Mouse (Mus musculus) cerebellum, adult 9-11 months (tissue): ENCODE measurements around the gene Milr1.
"Not testable (repeated sequence)": the region's sequence is repeated elsewhere in the genome, so short reads cannot be mapped to it uniquely, and the experiment has no call there.

ENCODE experiments used
- DNase-seq: peaks from one replicate; pipeline ENCODE4 v3.0.0; 2022

Gene Milr1

DNA sequence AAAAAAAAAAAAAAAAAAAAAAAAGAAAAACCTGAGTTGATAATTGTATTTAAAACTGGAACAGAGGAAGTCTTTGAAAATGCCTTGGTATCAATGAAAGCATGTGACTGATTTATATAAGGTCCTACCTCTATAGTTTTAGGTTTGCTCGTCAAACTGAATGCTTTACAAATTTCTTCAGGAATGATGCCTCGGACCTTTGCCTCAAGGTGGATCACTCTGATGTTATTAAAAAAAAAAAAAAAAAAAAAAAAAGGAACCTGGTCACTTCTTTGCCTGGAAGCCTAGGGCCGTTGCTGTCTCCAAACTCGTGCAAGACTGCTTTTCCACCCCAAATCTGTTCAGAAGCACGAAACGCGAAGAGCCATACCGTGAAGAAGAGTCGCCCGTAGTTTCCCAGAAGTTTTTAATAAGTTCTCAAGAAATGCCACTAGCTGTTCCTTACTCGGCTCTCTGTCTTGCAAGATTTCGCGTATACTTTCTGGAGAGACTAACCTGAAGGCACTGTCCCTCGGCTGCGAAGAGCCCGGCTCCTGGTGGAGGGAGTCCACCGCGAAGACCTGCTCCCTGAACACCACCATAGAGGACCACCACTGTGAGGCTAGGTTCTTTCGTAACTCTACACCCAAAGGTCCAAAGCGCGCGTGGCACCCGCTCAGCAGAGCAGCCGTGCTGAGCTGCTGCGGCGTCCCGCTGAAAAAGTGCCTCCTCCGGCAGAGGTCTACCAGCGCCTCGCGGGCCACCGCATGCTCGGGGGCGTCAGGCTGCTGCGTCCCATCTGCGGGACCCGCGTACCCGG, 27.8 kb downstream of the Milr1 start:
- DNase-seq, result no peak

DNA sequence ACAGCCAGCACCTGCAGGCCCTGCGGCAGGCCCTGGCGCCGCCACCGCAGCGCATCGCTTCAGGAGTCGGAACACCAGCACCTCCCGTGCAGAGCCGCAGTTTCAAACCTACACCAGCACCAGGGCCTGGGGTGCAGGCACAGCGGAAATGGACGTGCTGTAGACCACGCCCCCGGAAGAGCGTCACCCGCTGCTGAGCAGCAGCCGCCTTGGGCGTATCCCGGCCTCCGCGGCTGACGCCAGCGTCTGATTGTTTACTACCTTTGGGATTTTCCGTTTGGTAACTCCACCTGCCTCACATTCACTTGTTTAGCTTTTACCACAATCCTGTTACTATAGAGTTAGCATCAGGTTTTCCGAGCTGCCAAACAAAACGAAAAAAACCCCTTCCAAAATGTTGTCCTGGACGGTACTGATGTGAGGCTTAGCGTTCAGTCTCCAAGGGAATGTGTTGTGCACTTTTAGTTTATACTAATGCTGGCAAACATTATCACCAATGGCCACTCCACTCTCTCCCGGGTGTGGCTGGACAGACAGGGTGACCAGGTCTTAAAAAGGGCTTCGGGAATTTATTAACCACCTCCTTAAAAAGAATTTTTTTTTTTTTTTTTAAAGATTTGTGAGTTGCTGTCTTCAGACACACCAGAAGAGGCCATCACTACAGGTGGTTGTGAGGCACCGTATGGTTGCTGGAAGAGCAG, 28.5 kb downstream of the Milr1 start, which contains the start of gene Polg2:
Gene Polg2 (minus strand): TSS at position 150 of the 701 bp plus-strand sequence.
- DNase-seq, result peak; percentile 91

DNA sequence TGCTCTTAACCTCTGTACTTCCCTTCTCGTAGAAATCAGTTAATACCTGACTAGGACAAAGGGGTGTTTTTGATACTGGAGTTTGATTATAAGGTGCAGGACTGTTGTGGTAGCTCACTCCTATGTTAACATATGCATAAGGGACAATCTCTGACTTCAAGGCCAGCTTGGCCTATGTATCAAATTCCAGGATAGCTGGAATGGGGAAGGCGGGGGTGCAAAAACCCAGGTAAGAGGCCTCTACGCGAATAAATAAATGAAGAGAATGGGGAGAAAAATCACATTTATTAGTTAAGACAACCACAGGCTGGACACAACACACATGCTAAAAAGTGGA, 29.0 kb downstream of the Milr1 start:
- no peak for DNase-seq

DNA sequence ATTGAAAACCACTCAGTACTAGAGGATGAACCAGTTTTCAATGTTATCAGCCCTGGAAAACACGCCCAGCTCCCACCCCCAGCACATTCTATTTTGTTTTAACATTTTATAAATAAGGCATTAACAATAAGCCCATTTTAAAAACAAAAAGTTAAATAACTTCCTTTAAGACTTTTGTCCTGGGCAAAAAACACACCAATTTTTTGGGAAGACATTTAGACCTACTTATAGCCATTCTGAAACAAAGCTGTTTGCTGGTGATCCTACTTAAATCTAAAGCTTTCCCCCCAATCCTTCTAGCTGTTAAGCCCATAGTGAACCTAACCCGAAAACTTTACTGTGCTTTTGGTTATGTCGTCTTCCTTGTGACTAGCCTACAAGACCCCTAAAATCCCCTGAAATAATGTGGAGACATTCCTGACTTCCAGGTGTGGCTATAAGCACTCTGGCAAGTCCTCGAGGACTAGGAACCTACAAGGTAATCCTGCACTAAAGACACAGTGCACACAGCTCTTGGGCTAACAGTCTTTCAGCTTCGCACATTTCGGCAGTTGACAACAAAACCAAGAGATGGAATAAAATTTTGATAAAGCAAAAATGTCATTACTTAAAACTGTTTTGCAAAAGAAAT, 29.7 kb downstream of the Milr1 start:
- DNase-seq, result no peak

DNA sequence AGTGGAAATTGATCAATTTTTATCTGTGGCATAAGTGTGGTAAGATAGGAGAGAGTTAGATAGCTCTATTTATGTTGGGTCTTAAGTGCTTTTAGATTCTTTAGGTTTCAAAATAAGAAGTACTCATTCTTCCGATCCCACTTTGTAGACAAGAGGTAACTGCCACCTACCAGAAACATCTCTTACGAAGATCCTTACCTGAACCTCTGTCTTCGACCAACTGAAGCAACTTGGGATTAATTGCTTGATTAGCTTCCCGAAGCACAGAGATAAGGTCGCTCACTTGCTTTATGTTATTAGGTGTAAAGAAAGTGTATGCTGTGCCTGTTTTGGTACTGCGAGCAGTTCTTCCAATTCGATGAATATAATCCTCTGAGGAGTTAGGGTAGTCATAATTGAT, 31.2 kb downstream of the Milr1 start:
- not testable (repeated sequence) for DNase-seq

DNA sequence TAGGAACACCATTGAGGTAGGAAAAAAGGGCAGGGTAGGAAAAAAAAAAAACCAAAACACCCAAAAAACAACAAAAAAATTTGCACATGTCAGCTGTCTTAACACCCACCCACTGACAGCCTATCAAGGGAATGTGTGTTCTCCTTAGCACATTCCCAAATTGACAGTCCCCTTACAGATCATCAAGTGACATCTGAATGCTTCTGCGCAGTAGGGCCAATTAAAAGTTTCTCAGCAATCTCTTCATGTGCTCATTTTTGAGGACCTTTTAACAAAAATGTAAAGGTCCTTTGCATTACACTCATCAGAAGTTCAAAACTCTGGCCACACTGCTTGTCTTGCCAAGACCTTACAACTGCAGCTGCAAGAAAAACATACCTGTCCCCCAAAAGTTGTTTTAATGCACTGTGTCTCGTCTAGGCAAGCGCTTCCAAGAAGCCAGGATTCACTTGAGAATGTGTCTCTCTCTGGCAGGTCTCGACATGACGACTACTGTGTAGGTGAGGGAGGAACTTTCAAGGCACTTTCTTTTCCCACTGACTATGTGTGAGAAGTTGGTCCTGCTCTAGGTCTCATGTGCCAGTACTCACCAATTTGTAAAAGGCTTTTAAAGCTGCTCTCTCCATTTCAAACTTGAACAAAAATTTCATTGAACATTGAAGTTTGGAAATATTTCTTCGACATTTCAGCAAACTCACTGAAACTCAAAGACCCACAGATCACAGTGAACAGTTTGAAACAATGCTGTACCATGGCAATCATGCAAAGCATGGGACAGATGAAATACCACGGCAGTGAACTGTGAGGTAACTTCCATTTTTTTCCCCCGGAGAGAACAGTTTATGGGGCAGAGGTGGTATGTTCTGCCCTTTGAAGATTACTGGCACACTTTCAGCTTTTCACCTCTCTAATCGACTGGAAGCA, 32.1 kb downstream of the Milr1 start:
- DNase-seq, result no peak

DNA sequence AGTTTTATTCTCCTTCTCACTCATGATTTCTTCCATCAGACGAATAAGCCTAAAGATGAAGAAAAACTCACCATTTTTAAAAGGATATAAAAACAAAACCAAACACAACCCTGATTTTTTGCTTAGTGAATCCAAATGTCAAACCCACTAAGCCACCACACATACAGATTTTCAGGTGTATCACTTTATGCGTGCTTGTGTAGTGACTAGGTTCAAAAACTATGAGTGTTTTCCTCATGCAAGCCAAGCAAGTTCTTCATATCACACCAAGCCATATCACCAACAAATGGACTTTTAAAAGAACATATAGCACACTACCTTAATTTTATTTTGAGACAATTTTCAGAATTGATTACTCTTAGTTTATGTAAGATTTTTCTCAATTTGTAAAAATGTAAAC, 33.5 kb downstream of the Milr1 start:
- DNase-seq, result no peak

DNA sequence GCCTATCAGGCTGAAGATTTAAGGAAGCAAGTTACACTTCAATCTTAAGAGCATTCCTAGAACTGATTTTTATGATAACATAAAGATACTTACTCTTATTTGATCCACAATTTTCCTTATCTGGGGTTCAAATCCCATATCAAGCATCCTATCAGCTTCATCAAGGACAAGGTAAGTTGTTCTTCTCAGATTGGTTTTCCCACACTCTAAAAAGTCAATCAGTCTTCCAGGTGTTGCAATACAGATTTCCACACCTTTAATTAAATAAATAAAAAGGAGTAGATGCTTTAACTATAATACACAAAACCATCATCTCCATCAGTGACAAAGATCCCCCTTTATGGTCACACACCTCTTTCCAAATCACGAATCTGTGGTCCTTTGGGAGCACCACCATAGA, 34.0 kb downstream of the Milr1 start:
- no peak for DNase-seq

DNA sequence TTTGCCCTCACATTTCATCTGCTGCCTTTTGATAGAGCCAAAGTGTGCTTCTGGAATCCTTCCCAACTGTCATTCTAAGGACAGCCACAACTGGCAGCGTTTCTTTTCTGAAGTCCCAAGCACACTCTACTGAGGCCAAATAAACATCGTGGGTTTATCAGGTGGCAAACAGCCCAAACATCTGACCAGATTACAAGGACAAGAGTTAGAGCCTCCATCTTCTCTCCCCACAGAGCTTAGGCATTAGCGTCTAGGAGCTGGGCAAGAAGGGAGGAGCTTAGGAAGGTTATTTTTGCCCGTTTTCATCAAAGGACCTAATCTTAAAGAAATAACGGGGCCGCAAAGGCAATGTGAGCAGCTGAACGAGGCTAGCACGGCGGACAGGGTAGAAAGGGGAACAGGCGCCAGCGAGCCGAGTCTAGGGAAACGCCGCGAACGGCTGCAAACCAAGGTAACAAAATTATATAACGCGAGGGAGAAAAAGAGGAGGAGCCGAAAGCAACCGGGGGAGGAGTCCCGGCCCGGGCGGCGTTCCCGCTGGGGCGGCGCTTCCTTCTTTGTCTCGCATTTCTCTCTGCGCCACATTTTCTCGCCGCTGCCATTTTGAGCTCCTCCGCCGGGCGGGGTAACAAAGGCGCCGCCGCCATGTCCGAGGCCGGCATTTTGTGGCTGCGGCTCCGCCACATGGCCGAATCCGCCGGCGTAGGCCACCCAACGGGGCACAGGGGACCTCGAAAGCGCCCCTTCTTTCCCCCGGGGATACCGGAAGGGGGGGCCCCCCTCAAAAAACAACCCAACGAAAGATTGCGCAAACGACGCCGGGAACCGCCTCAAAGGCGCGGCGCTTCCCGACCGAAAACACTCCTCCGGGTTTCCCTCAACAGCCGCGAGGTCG, 36.4 kb downstream of the Milr1 start:
- DNase-seq, result peak; percentile 90

DNA sequence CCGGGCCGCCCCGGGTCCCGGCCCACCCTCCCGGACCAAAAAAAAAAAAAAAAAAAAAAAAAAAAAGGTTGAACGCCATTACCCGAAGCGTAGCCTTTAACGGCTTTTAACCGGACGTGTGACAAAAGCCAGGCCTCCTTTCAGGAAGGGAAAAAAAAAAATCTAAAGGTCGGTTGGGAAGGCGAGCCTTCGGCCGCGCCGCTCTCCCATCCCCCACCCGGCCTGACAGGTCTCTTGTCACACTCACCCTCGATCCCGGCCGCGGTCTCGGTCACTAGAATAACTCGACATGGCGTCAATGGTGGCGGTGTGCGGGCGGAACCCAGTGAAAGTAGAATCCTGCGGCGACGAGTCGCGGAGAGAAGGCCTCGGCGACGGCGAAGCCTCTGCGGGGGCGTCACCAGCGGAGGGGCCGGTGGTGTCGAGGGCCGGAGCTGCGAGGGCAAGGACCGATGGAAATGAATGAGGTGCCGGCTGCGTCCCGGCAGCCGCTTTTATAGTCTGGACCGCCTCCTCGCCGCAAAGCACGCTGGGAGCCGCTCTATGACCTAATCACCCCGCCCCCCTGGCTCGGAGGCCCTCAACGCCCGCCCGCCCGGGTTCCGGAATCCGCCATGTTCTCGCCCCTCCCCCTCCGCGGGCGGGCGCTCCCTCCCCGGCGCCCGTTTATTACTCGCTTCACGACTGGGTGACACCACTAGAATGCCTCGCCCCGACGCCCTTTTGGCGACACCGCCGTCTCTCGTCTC, 37.2 kb downstream of the Milr1 start:
- peak; percentile 99 for DNase-seq

DNA sequence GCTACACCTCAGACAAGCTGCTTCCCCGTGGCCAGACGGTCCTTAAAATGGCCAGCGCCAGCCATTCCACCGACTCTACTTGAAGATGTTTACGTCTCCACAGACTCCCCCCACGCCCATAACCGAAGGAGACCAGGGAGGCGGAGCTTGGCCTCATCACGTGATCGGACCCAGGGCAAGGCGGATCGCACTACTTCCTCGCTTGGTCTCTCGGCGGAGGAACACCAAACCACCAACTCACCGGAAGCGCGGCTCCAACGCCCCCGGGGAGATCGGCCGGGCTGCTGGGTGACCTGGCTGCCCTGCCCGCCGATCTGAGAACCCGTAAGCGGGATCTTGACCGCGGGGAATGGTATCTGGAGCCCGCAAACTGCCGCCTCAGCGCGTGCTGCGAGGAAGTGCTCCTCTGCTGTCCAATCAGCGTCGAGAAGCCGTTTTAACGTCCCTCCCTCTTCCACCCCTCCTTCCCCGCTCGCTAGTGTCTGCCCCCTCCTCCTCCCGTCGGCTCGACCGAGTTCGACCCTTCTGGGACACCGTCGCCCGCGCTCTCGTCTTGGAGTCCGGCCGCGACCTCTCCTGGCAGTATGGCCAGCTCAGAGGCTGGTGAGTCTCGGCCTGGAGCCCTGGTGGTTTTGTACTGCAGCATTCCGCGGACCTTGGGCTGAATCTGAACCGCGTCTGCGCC, 37.9 kb downstream of the Milr1 start, which contains the start of the genes Ddx5 and Cep95:
Gene Ddx5 (minus strand): TSS at position 411 of the 685 bp plus-strand sequence.
Gene Cep95 (plus strand): TSS at position 478 of the 685 bp plus-strand sequence.
- peak; percentile 98 for DNase-seq

DNA sequence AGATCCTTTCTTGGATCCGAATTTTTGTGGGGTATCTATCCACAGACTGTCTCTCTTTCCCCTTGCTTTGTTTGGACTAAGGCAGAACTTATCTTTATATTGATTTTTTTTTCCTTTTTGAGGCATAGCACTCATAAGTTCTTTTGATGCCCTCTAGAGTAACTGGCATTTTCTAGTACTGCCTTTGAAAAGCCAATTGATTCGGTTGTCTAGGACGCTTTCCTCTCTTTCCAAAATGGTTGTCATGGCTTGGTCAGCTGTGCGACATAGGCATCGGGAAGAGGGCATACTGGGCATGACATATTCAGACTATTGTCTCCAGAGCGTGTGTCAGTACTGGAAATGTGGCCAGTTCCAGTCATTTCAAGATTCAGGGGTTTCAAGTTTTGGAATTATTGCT, 38.6 kb downstream of the Milr1 start:
- DNase-seq, result peak; percentile 57

DNA sequence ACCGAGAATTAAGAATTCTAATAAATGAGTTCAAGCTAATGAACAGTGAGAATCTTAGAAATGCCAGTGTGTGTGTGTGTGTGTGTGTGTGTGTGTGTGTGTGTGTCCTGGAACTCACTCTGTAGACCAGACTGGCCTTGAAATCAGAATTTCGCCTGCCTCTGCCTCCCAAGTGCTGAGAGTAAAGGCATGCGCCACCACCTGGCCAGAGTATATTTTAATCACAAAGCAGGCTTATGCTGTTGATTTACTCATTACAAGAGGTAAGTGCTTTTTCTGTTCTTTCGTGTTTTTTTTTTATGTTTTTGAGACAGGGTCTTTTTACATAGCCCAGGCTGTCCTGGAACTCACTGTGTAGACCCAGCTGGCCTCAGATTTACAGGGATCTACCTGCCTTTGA, 42.8 kb downstream of the Milr1 start:
- no peak for DNase-seq

DNA sequence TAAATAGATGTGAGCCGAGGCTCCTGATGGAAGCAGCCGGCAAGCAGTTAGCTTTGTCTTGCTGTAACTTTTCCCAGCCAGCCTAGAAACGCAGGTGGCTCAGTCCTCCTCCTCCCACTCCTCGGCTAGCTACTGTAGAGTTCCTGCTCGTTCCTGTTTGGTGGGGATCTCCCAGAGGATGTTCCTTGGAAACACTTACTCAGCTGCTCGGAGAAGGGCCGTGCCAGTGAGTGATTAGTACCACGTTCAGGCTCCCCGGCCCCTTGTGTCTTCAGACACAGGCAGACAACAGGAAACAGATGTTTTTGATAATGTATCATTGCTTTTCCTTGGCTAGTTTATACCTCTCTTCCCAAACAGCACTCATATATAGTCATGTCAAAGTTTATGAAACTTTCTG, 44.7 kb downstream of the Milr1 start:
- no peak for DNase-seq

DNA sequence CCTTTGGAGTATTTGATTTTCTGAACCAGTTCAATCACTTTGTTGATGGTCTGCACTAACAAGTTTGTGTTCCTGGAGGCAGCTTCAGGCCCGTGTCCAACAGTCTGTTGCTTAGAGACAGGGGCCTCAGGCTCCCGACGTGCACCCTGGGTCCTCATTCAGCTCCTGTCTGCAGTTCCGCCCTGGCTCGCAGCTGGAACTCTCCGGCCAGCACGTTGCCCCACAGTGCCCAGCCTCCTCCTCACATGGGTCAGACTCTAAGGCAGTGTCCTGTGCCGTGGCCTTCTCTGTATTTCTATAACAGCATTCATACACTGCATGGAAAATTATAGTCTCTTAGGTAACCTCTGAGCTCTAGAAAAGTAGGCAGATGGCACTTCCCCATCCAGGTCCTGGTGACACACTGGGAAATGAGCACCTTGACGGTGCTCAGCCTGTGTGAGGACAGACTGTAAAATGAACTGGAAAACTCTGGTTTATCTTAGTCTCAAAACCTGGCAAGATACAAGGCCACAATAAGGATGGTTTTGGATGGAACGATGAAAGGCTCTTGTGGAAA, 51.1 kb downstream of the Milr1 start:
- no peak for DNase-seq

DNA sequence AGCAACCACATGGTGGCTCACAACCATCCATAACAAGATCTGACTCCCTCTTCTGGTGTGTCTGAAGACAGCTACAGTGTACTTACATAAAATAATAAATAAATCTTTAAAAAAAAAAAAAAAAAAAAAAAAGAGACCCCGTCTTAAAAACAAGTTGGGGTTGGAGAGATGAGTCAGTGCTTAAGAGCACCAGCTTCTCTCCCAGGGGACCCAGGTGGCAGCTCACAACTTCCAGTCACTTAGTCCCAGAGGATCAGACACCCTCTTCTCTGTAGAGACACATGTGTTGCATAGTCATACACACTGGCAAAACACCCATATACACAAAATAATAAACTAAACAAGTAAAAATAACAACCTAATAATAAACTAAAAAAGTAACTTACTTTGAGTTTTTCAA, 56.4 kb downstream of the Milr1 start:
- DNase-seq, result not testable (repeated sequence)

DNA sequence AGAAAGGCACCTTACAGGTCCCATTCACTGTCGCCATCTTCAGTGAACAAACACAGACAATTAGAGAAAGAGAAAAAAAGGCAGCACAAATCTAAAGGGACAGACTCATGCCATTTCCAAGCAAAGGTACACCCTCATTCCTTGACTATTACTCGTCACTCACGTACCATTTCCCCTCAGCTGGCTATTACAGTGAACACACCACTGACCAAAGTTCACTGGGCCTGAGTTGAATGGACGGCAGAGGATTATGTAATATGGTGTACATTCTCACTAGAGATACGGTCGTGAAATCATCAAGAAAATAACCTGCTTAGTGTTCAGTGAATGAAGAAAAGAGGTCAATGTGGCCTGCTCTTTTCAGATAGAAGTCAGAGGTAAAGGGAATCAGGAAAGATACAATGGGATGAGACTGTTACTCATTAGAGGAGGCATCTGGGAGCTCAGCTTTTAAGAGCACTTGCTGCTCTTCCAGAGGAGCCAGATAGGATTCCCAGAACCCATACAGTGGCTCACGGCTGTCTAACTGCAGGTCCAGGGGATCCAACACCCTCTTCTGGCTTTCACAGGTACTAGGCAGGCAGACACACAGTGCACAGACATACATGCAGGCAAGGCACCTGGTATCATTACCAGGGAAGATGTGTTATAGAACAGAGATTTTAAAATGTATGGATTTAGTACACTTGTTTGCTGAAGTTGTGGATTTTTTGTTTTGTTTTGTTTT, 61.5 kb downstream of the Milr1 start:
- DNase-seq, result no peak

DNA sequence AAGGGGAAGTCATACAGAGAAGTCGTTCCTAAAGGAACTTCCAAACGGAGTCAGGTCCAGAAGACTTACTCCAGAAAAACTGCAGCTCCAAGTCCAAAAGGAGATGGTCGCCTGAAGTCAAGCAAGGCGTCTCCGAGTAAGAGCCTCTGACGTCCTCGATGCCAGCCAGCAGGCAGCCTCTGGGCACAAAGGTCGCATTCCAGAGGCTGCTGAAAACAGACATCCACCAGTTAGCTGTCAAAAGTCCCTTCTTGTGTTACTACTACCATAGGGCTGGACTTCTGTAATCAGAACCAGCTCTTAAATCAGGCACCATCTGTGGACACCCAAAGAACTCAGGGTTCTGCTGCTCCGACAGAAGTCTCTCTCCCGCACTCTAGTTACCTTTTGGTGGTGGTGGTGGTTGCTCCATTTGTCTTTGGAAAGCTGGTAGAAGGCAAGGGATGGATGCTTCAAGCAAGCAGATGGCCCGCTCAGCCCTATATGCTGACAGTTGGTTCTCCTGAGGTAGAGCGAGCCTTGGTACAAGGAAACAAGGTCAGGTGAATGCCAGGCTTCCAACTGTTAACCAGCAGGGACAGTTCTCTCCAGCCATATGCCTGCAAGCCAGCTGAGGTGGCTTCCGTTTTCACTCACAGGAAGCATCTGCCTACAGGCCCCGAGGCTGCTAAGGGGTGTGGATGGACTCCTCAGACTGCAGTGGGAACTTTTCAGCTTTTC, 63.7 kb downstream of the Milr1 start:
- peak; percentile 98 for DNase-seq

DNA sequence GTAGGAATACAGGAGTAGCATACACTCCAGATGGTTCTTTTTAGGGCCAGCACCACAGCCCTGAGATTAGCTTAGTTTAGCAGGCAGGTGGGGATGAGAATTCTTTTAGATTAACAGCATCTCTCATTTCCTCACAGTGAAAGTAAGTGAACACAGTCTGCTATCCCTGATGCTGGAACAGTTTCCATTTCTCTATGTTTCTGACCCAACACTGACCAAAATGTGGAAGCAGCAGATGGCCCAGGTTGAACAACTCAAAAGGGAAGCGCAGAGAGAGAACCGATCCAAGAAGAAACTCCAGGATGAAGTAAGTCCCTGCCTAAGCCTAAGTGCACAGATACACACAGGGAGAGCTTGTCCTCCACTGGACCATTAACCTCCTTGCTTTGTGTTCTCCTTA, 64.3 kb downstream of the Milr1 start:
- no peak for DNase-seq
